Mouse (Mus musculus) liver, embryonic 11.5 days (tissue): Measurements from ENCODE around the gene Ate1. TPM values are rescaled to one million over a fixed set of nuclear protein-coding genes. Genes with fewer than 3 reads are reported as not detected.

ENCODE experiments used
- ATAC-seq: fragments of 200-750 bp; cut with Nextera tagmentation; replicated peaks from 2 replicates; pipeline ENCODE4 v1.8.0; 2017; ENCODE audit warnings: moderate number of reproducible peaks, mild to moderate bottlenecking, moderate TSS enrichment, moderate library complexity; ENCODE audit not compliant: low FRiP score
- DNase-seq: peaks from one replicate; pipeline ENCODE4 v3.0.0-alpha.2; 2017; ENCODE audit warnings: low spot score
- H3K27ac ChIP-seq: fragments of 300-500 bp; sonication (generic); 2 replicates; pipeline ENCODE4 v1.5.1; 2014; ENCODE audit warnings: mild to moderate bottlenecking, low read depth, low read length, control low read depth
- H3K27me3 ChIP-seq: fragments of 300-500 bp; sonication (generic); replicated peaks from 2 replicates; pipeline ENCODE4 v1.6.1; 2014; ENCODE audit warnings: low read length, mixed read lengths; ENCODE audit not compliant: control insufficient read depth, insufficient read depth
- H3K36me3 ChIP-seq: fragments of 300-500 bp; sonication (generic); 2 replicates; pipeline ENCODE4 v1.6.1; 2014; ENCODE audit warnings: mild to moderate bottlenecking, low read length, moderate library complexity, mixed read lengths; ENCODE audit not compliant: control insufficient read depth, insufficient read depth
- H3K4me1 ChIP-seq: fragments of 300-500 bp; sonication (generic); replicated peaks from 2 replicates; pipeline ENCODE4 v1.6.1; 2014; ENCODE audit warnings: low read length, mixed read lengths; ENCODE audit not compliant: control insufficient read depth, insufficient read depth
- H3K4me2 ChIP-seq: fragments of 300-500 bp; sonication (generic); 2 replicates; pipeline ENCODE4 v1.6.1; 2014; ENCODE audit warnings: mild to moderate bottlenecking, control low read depth, moderate library complexity
- H3K4me3 ChIP-seq: fragments of 300-500 bp; sonication (generic); 2 replicates; pipeline ENCODE4 v1.5.1; 2014; ENCODE audit warnings: low read depth, low read length, control low read depth
- H3K9ac ChIP-seq: fragments of 300-500 bp; sonication (generic); 2 replicates; pipeline ENCODE4 v1.6.1; 2014; ENCODE audit warnings: low read depth, low read length, control low read depth
- H3K9me3 ChIP-seq: fragments of 300-500 bp; sonication (generic); 2 replicates; pipeline ENCODE4 v1.6.1; 2016; ENCODE audit warnings: low read length, inconsistent platforms, mixed read lengths; ENCODE audit not compliant: control insufficient read depth
- WGBS: fragments of 180-500 bp; shearing (Covaris S2); extraction: QIAGEN DNeasy Blood & Tissue Kit; methylation state at CpG from one replicate; pipeline ENCODE4 v1.1.7; 2014; 5-methylcytosine and 5-hydroxymethylcytosine counted together
- polyA plus RNA-seq: library from polyadenylated mRNA; unstranded; fragments of >200 nt; fragmentation: Nextera tagmentation; extraction: Ambion mirVana; gene quantifications from 2 replicates; pipeline ENCODE4 v1.2.1, GENCODE M21; 2014

Gene Ate1
- polyA plus RNA-seq, 1 experiment from 2014 or later: 51.6 TPM

DNA sequence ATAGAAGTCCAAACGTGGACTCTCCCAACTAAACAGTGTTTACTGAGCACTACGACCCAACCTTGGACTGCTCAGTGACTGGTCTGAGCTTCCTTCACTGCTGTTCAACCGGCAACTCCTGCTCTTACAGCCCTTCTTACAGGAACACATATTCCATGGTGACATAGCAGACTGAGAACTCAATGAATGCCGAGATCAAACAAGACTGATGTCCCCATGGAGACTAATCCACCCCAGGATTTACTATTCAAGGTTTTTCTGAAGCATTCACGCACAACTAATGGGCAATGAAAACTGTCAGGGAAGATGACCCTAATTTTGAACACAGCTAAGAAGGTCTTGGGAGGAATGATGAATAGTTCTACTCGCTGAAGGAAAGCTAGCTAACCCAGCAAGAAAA, 47.5 kb downstream of the Ate1 start:
- no peak overlapping the region for H3K4me2 ChIP-seq
- H3K4me3 ChIP-seq: no peak overlapping the region
- H3K9ac ChIP-seq: no peak overlapping the region
- no peaks in the 10 kb centered on the region; the same call in 1 of the 2 replicates for H3K36me3 ChIP-seq
- no peaks in the 10 kb centered on the region for H3K9me3 ChIP-seq
- DNase-seq (no peak), ATAC-seq (no peak)
- no peaks in the 10 kb centered on the region; the same call in 1 of the 2 replicates for H3K4me1 ChIP-seq
- H3K27me3 ChIP-seq: no peaks in the 10 kb centered on the region
- H3K27ac ChIP-seq: no peak overlapping the region
- 88% methylated on average over 6 of the region's 6 CpGs for WGBS

DNA sequence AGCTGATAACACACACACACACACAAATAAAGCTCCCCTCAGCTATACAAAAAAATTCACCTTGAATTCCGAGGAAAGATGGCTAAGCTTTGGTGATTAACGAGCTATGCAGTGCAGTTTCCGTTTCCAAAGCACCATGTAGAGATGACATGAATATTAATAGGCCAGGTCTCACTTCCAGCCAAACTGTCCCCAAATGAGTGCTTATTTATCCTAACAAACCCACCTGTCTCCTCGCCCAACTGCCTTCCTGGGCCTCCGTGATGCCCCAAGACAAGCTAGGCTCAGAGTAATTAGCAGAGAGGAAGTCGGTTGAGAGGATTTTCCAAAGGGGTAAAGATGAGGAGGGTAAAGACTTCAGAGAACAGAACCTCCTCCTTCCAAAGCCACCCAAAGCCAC, 49.1 kb downstream of the Ate1 start:
- H3K4me3 ChIP-seq: no peak overlapping the region
- no peaks in the 10 kb centered on the region for H3K9me3 ChIP-seq
- H3K4me1 ChIP-seq: no peaks in the 10 kb centered on the region; the same call in 1 of the 2 replicates
- DNase-seq: no peak
- WGBS: 74% methylated on average over 6 of the region's 6 CpGs
- no peak overlapping the region for H3K4me2 ChIP-seq
- H3K27me3 ChIP-seq: no peaks in the 10 kb centered on the region
- no peak overlapping the region for H3K9ac ChIP-seq
- no peak overlapping the region for H3K27ac ChIP-seq
- ATAC-seq: no peak
- H3K36me3 ChIP-seq: no peaks in the 10 kb centered on the region; the same call in 1 of the 2 replicates

DNA sequence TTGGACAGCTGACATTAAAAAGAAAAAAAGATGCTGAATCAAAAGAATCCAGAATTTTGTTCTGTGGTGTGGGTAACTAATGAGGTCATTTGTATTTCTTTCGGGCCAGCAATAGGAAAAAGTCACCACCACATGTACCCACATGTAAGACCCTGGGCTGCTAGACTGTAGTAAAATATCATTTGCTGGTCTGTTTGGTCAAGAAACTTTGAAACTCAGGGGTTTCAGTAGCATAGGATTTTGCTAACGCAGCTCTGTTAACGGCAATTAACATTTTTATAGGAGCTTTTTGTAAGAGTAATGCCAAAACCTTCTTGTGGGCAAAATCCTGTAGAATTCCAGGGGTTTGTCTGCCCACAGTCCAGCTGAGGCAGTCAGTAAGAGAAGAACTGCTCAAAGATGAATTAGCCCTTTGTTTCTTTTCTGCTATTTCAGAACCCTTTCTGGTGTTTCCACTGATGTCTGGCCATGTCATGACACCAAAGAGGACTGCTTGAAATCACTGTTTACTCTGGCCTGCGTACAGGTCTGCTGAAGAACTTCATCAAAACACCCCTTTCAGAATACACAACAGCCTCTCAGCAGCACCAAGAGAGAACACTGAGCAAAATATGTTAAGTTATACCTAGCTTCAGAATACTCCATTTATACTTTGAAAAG, 64.5 kb downstream of the Ate1 start:
- Histone ChIP-seq H3K4me2 (no peak overlapping the region), H3K4me1 (no peaks in the 10 kb centered on the region), H3K27ac (no peak overlapping the region), H3K9me3 (no peaks in the 10 kb centered on the region), H3K27me3 (no peaks in the 10 kb centered on the region), H3K36me3 (peaks cover 6% of the 10 kb centered on the region), H3K4me3 (no peak overlapping the region), H3K9ac (no peak overlapping the region)
- DNase-seq (no peak), ATAC-seq (no peak)
- WGBS: 89% methylated on average over 4 of the region's 4 CpGs

DNA sequence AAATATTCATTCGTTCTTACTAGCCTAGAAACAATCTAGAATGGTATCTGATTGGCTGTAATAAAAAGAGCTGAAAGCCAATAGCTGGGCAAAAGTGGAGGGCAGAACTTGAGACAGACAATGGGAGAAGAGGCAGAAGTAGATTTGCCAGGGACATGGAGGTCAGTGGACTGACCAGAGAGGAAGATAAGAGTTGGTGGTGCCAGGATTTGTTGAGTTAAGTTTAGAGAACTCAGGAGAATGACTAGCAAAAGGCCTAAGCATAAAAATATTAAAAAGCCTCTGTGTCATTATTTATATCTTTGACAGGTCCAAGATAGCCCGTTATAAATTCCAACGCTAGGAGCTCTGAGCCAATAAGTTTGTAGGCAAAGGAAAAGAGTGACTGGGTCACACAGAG, 65.9 kb downstream of the Ate1 start:
- no peaks in the 10 kb centered on the region for H3K4me1 ChIP-seq
- 83% methylated on average over 3 of the region's 3 CpGs for WGBS
- no peak for ATAC-seq
- no peak overlapping the region for H3K4me3 ChIP-seq
- H3K36me3 ChIP-seq: peaks cover 10% of the 10 kb centered on the region
- no peak overlapping the region for H3K4me2 ChIP-seq
- H3K27ac ChIP-seq: no peak overlapping the region
- no peaks in the 10 kb centered on the region for H3K27me3 ChIP-seq
- no peaks in the 10 kb centered on the region for H3K9me3 ChIP-seq
- H3K9ac ChIP-seq: no peak overlapping the region
- no peak for DNase-seq

DNA sequence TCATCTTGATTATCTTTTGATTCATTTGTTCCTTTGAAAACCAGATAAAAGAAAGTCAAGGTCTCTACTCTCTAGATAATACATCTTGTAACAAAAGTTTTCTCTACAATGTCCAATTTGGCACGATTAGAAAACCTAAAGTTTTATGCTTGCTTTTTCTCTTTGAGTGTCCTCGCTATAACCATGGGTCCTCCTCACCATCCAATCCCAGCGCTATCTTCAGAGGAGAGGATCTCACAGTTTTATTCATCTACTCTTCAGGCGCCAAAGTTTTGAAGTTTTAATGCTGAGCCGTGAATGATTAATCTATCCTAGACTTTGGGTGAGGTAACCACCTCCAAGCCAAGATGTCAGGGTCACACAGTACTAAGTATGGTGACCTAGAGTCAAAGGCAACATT, 84.4 kb downstream of the Ate1 start:
- no peaks in the 10 kb centered on the region for H3K4me1 ChIP-seq
- H3K4me2 ChIP-seq: no peak overlapping the region
- H3K27me3 ChIP-seq: no peaks in the 10 kb centered on the region
- ATAC-seq: no peak
- no peaks in the 10 kb centered on the region for H3K9me3 ChIP-seq
- no peak overlapping the region for H3K27ac ChIP-seq
- H3K9ac ChIP-seq: no peak overlapping the region
- 94% methylated on average over 5 of the region's 5 CpGs for WGBS
- H3K36me3 ChIP-seq: peaks cover 2% of the 10 kb centered on the region; the same call in 1 of the 2 replicates
- H3K4me3 ChIP-seq: no peak overlapping the region
- DNase-seq: no peak

DNA sequence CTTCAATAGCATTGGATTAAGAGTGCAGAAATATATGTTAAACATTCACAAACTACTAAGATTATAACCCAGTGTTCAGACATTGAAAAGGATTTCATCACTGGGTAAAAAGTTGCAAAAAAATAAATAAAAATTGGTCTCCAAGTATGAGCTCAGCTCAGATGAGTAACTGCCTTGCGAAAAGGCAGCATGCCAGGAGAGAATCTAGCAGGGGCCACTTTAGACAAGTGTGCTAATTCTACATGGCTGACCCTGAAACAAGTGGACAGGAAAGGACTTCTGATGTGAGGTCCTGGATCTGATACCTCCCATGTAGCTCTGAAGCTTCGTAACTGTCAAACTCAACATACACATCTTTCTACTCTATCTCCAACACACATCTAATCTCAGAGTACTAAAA, 88.0 kb downstream of the Ate1 start:
- Histone ChIP-seq H3K27ac (no peak overlapping the region), H3K9me3 (no peaks in the 10 kb centered on the region), H3K36me3 (peaks cover 2% of the 10 kb centered on the region; the same call in 1 of the 2 replicates), H3K4me3 (no peak overlapping the region), H3K27me3 (no peaks in the 10 kb centered on the region), H3K9ac (no peak overlapping the region), H3K4me1 (no peaks in the 10 kb centered on the region), H3K4me2 (no peak overlapping the region)
- ATAC-seq (no peak), DNase-seq (no peak)
- 96% methylated on average over 2 of the region's 2 CpGs for WGBS

DNA sequence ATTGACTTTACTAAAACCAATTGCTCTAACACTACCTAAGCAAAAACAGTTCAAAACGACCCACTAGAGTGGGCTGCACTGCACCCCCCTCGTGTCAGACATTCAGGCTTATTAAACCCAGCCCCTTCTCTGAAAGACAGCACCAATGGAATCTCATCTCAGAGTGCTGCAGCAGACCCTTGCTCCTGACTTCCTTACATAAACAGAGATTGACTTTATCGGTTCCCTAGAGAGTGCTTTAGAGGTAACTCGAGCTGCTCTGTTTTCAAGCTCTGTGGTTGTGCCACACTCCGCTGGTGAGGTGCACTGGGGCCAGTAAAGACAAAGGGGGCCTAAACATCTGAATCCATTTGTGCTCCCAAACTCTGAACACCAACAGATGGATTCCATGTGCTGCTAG, 93.6 kb downstream of the Ate1 start:
- Histone ChIP-seq H3K27me3 (no peaks in the 10 kb centered on the region), H3K4me2 (no peak overlapping the region), H3K27ac (no peak overlapping the region), H3K9ac (no peak overlapping the region), H3K36me3 (no peaks in the 10 kb centered on the region), H3K4me1 (no peaks in the 10 kb centered on the region), H3K9me3 (no peaks in the 10 kb centered on the region), H3K4me3 (no peak overlapping the region)
- 31% methylated on average over 5 of the region's 5 CpGs for WGBS
- no peak for ATAC-seq
- DNase-seq: no peak

DNA sequence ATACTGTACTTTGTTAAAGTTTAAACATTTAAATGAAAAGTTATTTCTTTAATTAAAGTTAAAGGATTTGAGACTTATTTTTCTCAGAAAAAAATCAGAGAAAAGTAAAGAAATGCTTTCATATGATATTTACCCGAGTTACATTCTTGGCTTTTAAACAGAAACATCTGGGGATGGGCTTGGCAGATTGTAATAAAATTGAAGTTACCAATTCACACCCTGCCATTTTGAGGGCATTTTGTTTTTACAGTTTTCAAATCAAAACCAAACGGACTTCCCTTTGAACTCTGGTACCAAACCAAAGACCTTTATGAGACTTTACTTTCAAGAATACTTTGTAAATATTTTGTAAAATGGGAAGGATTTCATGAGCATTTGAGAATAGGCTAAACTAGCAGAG, 94.2 kb downstream of the Ate1 start:
- WGBS: 66% methylated on average over 2 of the region's 2 CpGs
- Histone ChIP-seq H3K27me3 (no peaks in the 10 kb centered on the region), H3K9ac (no peak overlapping the region), H3K27ac (no peak overlapping the region), H3K4me3 (no peak overlapping the region), H3K9me3 (no peaks in the 10 kb centered on the region), H3K36me3 (no peaks in the 10 kb centered on the region), H3K4me1 (no peaks in the 10 kb centered on the region), H3K4me2 (no peak overlapping the region)
- ATAC-seq: no peak
- no peak for DNase-seq

DNA sequence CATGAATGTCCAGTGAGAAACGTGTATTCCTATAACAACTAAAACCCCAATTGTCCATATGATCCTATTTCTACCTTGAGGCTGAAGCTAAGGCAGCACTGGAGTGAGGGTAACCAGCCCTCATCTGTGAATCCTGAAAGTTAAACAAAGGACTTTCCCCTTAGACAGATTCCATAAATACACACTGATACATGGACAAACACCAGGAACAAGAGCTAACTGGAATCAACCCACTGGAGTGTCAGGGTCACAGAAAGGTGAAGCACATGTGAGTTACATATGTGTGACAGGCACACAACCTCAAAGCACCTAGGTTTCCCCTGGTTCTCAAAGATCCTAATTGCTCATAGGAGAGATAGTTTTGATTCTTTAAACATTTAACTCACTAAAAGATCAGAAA, 100.2 kb downstream of the Ate1 start:
- Histone ChIP-seq H3K36me3 (no peaks in the 10 kb centered on the region), H3K27me3 (no peaks in the 10 kb centered on the region), H3K4me3 (no peak overlapping the region), H3K4me1 (no peaks in the 10 kb centered on the region), H3K9ac (no peak overlapping the region), H3K9me3 (no peaks in the 10 kb centered on the region), H3K4me2 (no peak overlapping the region), H3K27ac (no peak overlapping the region)
- DNase-seq: no peak
- WGBS: 76% methylated on average over 1 of the region's 1 CpGs
- ATAC-seq: no peak
